Mouse (Mus musculus): ENCODE results near the gene Prkcg.
A peak's percentile ranks its signal among the peaks of the same experiment; 100 is the strongest.

Gene Prkcg

GRCm38 (mm10) chr7:3317704-3318103 is 28.7 kb downstream of the Prkcg start:
- no peak for DNase-seq (ENCODE audit: low read depth, low spot score)

- DNase-seq (ENCODE audit: low read depth, low spot score), result no peak
Measured at GRCm38 (mm10) chr7:3320856-3321255, 31.9 kb downstream of the Prkcg start.

- DNase-seq (ENCODE audit: low read depth, low spot score), result no peak
Measured at GRCm38 (mm10) chr7:3323826-3324225, 34.8 kb downstream of the Prkcg start.

- DNase-seq (ENCODE audit: low read depth, low spot score), result no peak
Measured at GRCm38 (mm10) chr7:3327961-3328360, 39.0 kb downstream of the Prkcg start.

- peak; percentile 2 for DNase-seq (ENCODE audit: low read depth, low spot score)
Measured at GRCm38 (mm10) chr7:3329776-3330546, 41.0 kb downstream of the Prkcg start.

- no peak for DNase-seq (ENCODE audit: low read depth, low spot score)
Measured at GRCm38 (mm10) chr7:3331171-3331570, 42.2 kb downstream of the Prkcg start.

- DNase-seq (ENCODE audit: low read depth, low spot score), result no peak
Measured at GRCm38 (mm10) chr7:3331581-3332223, 42.7 kb downstream of the Prkcg start.

GRCm38 (mm10) chr7:3332224-3332615 is 43.2 kb downstream of the Prkcg start:
- DNase-seq (ENCODE audit: low read depth, low spot score), result no peak

GRCm38 (mm10) chr7:3332619-3333521 is 43.9 kb downstream of the Prkcg start, which contains the start of gene Cacng7:
TSS of gene Cacng7 (plus strand) at chr7:3332955.
- DNase-seq (ENCODE audit: low read depth, low spot score), result no peak

GRCm38 (mm10) chr7:3333542-3333941 is 44.6 kb downstream of the Prkcg start:
- no peak for DNase-seq (ENCODE audit: low read depth, low spot score)

GRCm38 (mm10) chr7:3336412-3336811 is 47.4 kb downstream of the Prkcg start:
- DNase-seq (ENCODE audit: low read depth, low spot score), result no peak

GRCm38 (mm10) chr7:3338286-3338935 is 49.4 kb downstream of the Prkcg start:
- DNase-seq (ENCODE audit: low read depth, low spot score), result no peak

- no peak for DNase-seq (ENCODE audit: low read depth, low spot score)
Measured at GRCm38 (mm10) chr7:3339010-3339409, 50.0 kb downstream of the Prkcg start.

- no peak for DNase-seq (ENCODE audit: low read depth, low spot score)
Measured at GRCm38 (mm10) chr7:3343861-3344260, 54.9 kb downstream of the Prkcg start.

GRCm38 (mm10) chr7:3345301-3345700 is 56.3 kb downstream of the Prkcg start:
- DNase-seq (ENCODE audit: low read depth, low spot score), result no peak

- DNase-seq (ENCODE audit: low read depth, low spot score), result no peak
Measured at GRCm38 (mm10) chr7:3347366-3348287, 58.6 kb downstream of the Prkcg start.

GRCm38 (mm10) chr7:3348326-3348725 is 59.3 kb downstream of the Prkcg start:
- DNase-seq (ENCODE audit: low read depth, low spot score), result no peak

GRCm38 (mm10) chr7:3349775-3350174 is 60.8 kb downstream of the Prkcg start:
- DNase-seq (ENCODE audit: low read depth, low spot score), result no peak

- no peak for DNase-seq (ENCODE audit: low read depth, low spot score)
Measured at GRCm38 (mm10) chr7:3351536-3351935, 62.6 kb downstream of the Prkcg start.

- no peak for DNase-seq (ENCODE audit: low read depth, low spot score)
Measured at GRCm38 (mm10) chr7:3354850-3355249, 65.9 kb downstream of the Prkcg start.

Data from c-Kit-negative CD71-positive TER-119-positive erythroid progenitor cells, embryonic 14.5 days (primary cell).